Mouse (Mus musculus) small intestine, adult 2 months (tissue): Measurements from ENCODE around the gene Rpl32.

Source experiments
- CTCF ChIP-seq: fragments of 200-500 bp; IDR thresholded peaks from 2 replicates; pipeline ENCODE4 v1.5.1; 2012; ENCODE audit warnings: low read depth, mild to moderate bottlenecking, control low read depth, inconsistent platforms, low read length, moderate library complexity, mixed read lengths; ENCODE audit not compliant: insufficient replicate concordance, insufficient read length; ENCODE audit errors: extremely low read depth
- POLR2A ChIP-seq: fragments of 200-500 bp; IDR thresholded peaks from 2 replicates; pipeline ENCODE4 v1.6.1; 2012; ENCODE audit warnings: low read depth, mild to moderate bottlenecking, control low read depth, inconsistent platforms, low read length, moderate library complexity

DNA sequence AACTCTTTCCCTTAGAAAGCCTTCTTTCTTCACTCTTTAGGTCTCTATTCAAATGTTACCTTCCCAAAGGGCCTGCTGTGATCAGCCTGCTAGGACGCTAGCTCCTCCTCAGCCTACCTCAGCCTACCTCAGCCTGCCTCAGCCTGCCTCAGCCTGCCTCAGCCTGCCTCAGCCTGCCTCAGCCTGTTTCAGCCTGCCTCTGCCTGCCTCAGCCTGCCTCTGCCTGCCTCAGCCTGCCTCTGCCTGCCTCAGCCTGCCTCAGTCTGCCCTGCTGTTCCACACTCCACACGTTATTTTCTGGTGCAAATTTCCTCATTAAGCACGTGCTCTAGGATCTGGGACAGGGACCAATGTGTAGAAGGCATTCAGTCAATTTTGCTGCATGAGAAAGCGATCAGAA lies 48.4 kb downstream of the Rpl32 start:
- TF ChIP-seq CTCF (no peak), POLR2A (no peak)
